ENCODE assay signal across 21 mouse cellular contexts in the genomic region with DNA sequence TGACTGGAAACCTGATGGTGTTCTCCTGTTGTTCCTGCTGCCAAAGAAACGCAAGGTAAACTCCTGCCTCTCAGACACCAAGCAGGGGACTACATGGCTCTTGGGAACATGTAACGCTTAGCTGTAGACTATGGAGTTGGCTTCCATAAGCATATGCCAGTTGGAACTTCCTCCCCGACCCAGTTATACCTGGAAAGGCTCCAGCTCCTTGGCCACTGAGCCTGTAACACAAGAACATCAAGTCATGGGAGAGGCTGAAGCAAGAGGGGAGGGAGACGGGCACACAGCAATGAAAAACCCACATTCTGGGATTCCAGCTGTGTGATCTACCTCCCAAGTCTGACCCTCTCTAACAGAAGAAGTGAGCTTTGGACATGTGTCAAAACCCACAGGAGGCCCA. TPM values are rescaled to one million over a fixed set of nuclear protein-coding genes. Genes with fewer than 3 reads are reported as not detected.
DNase-seq lines count a peak whose midpoint lies in the region; ATAC-seq lines count a peak whose summit lies in the region.
"Had no signal": no experiment of that assay in that cellular context is flagged by ENCODE, and none has a peak within 500 bp of the region (broad histone marks: within the 10 kb centered on the region; RNA-seq: fewer than 3 reads in every experiment).

No protein-coding gene starts in this region.

- peak overlapping the region; percentile 76 for H3K4me3 ChIP-seq in liver, embryonic 16.5 days (ENCODE audit: low read depth, low read length)
- H3K4me3 ChIP-seq: embryonic facial prominence, embryonic 10.5 days; limb, embryonic 12.5 days had no signal

- intact Hi-C loops in gastrocnemius, postnatal 36 days (cut with DNase I) = no loop called here

- no peak; the same call in 1 of the 2 replicates for ATAC-seq in cerebellum, adult (ENCODE audit: insufficient number of reproducible peaks, low FRiP score, low TSS enrichment)
- ATAC-seq in liver, embryonic 16.5 days (ENCODE audit: low read depth) = no peak
- ATAC-seq: forebrain, embryonic 14.5 days; midbrain, embryonic 16.5 days had no signal

- H3K36me3 ChIP-seq in liver, embryonic 16.5 days (ENCODE audit: control insufficient read depth, insufficient read depth) = peaks cover 74% of the 10 kb centered on the region
- H3K36me3 ChIP-seq: embryonic facial prominence, embryonic 10.5 days; limb, embryonic 12.5 days had no signal

- H3K9me3 ChIP-seq in liver, embryonic 16.5 days (replicated peaks; ENCODE audit: control insufficient read depth, low read length) = no peaks in the 10 kb centered on the region
- H3K9me3 ChIP-seq: embryonic facial prominence, embryonic 10.5 days; limb, embryonic 12.5 days had no signal

- 89% methylated on average over 4 of the region's 4 CpGs for WGBS in liver, embryonic 16.5 days (ENCODE audit: insufficient replicate concordance)

- H3K27me3 ChIP-seq in liver, embryonic 16.5 days (ENCODE audit: control insufficient read depth, insufficient read depth, low read depth, low read length) = no peaks in the 10 kb centered on the region
- H3K27me3 ChIP-seq: limb, embryonic 12.5 days had no signal

- H3K9ac ChIP-seq in liver, embryonic 16.5 days (ENCODE audit: low read depth, low read length) = 0 out of 2 replicates have a peak overlapping the region, but pooled peaks have one; percentile 4
- H3K9ac ChIP-seq: limb, embryonic 12.5 days; lung, embryonic 14.5 days had no signal

- DNase-seq in cerebellum, adult 11-12 months = peak; percentile 66
- DNase-seq in gastrocnemius, adult 8-10 months (ENCODE audit: low spot score in 2 of 2) = peak; percentile 48 to 52
- no peak for DNase-seq in gastrocnemius, postnatal 36 days
- peak; percentile 67 for DNase-seq in cerebellum, adult 9-11 months
- DNase-seq in frontal cortex, postnatal 25 days (ENCODE audit: low spot score in 2 of 2) = no peak
- DNase-seq in natural killer cell, adult 2 months (ENCODE audit: low spot score in 2 of 2) = no peak
- DNase-seq: adrenal gland, postnatal 10 days; kidney, adult 2 months; kidney, postnatal 10 days; lung, embryonic 14.5 days; lung, postnatal 36 days; right cerebral cortex, postnatal 4 days; thymus, postnatal 14 days had no signal

- H3K4me1 ChIP-seq in liver, embryonic 16.5 days (ENCODE audit: control insufficient read depth, low read depth, low read length) = peaks cover 63% of the 10 kb centered on the region

- peak overlapping the region; percentile 3; the same call in 1 of the 2 replicates for H3K27ac ChIP-seq in liver, embryonic 16.5 days (ENCODE audit: low read length)
- H3K27ac ChIP-seq: embryonic facial prominence, embryonic 10.5 days; limb, embryonic 12.5 days had no signal

- peak overlapping the region; percentile 82 for H3K4me2 ChIP-seq in liver, embryonic 16.5 days (ENCODE audit: low read depth, low read length)
- H3K4me2 ChIP-seq: limb, embryonic 12.5 days; lung, embryonic 14.5 days had no signal

RNA-seq across cellular contexts. Expression of gene Tnfrsf14, which starts 6.1 kb away (rescaled TPM):
- total RNA-seq in gastrocnemius, adult 8-10 months (2022) = 1 to 10 TPM; 1.2 to 3.5 (median 1.9) TPM
- total RNA-seq in gastrocnemius, postnatal 36 days (2021) = 1 to 10 TPM; 1.4 to 1.6 TPM
- 54.3 and 59.8 TPM in 2 replicates for polyA plus RNA-seq in liver, embryonic 16.5 days (2015; fragmentation: Nextera tagmentation; extraction: Ambion mirVana)
- polyA plus RNA-seq: forebrain, embryonic 14.5 days; midbrain, embryonic 16.5 days had no signal

RNA-seq across cellular contexts. Expression of gene Fam213b, which starts 23.4 kb away (rescaled TPM):
- total RNA-seq in gastrocnemius, adult 8-10 months (2022) = 10 to 100 TPM; 84.8 to 99.7 (median 97.8) TPM
- total RNA-seq in gastrocnemius, postnatal 36 days (2021) = 100 to 1,000 TPM in 1 of 2 experiments, 10 to 100 TPM in 1; 89.1 to 111 TPM
- polyA plus RNA-seq in liver, embryonic 16.5 days (2015; fragmentation: Nextera tagmentation; extraction: Ambion mirVana) = 7.4 and 8.5 TPM in 2 replicates

RNA-seq across cellular contexts. Expression of gene Hes5, which starts 38.4 kb away (rescaled TPM):
- total RNA-seq in gastrocnemius, adult 8-10 months (2022) = not detected
- total RNA-seq in gastrocnemius, postnatal 36 days (2021) = not detected
- polyA plus RNA-seq in liver, embryonic 16.5 days (2015; fragmentation: Nextera tagmentation; extraction: Ambion mirVana) = 0.11 and 0.13 TPM in 2 replicates
- total RNA-seq: common myeloid progenitor, adult 5-6 weeks had no signal
- polyA plus RNA-seq: kidney, adult 2 months had no signal

RNA-seq across cellular contexts. Expression of gene Pank4, which starts 41.6 kb away (rescaled TPM):
- 10 to 100 TPM; 28.2 to 31.7 (median 31.5) TPM for total RNA-seq in gastrocnemius, adult 8-10 months (2022)
- total RNA-seq in gastrocnemius, postnatal 36 days (2021) = 10 to 100 TPM; 30.5 to 33.2 TPM
- 20.7 and 23.3 TPM in 2 replicates for polyA plus RNA-seq in liver, embryonic 16.5 days (2015; fragmentation: Nextera tagmentation; extraction: Ambion mirVana)

RNA-seq across cellular contexts. Expression of gene Mmel1, which starts 52.9 kb away (rescaled TPM):
- not detected for total RNA-seq in gastrocnemius, adult 8-10 months (2022)
- under 1 TPM in 1 of 2 experiments, not detected in 1; 0.20 TPM for total RNA-seq in gastrocnemius, postnatal 36 days (2021)
- 2.4 and 2.7 TPM in 2 replicates for polyA plus RNA-seq in liver, embryonic 16.5 days (2015; fragmentation: Nextera tagmentation; extraction: Ambion mirVana)
- total RNA-seq: common myeloid progenitor, adult 5-6 weeks; neutrophil, adult 5-6 weeks had no signal

Comparison
In these comparisons a context has a peak if more than half of its experiments do, and no peak if none do; other contexts are left out.
1. DNase-seq: peak in cerebellum, adult 11-12 months (single experiment), gastrocnemius, adult 8-10 months (2 of 2) and cerebellum, adult 9-11 months (single experiment); none in gastrocnemius, postnatal 36 days (0 of 2), frontal cortex, postnatal 25 days (0 of 2) and natural killer cell, adult 2 months (0 of 2).